Mouse (Mus musculus) hindbrain, embryonic 12.5 days (tissue): ENCODE data around the gene Sprr2a2. TPM values are rescaled to one million over a fixed set of nuclear protein-coding genes. Genes with fewer than 3 reads are reported as not detected.
"Not testable (repeated sequence)": the region's sequence is repeated elsewhere in the genome, so short reads cannot be mapped to it uniquely, and the experiment has no call there.

Source experiments
- ATAC-seq: fragments of 200-750 bp; cut with Nextera tagmentation; 2 replicates; pipeline ENCODE4 v1.8.0; 2017; ENCODE audit warnings: moderate TSS enrichment; ENCODE audit not compliant: low FRiP score
- H3K27ac ChIP-seq: fragments of 300-500 bp; sonication (generic); 2 replicates; pipeline ENCODE4 v1.5.1; 2016; ENCODE audit warnings: mild to moderate bottlenecking
- H3K27me3 ChIP-seq: fragments of 300-500 bp; sonication (generic); 2 replicates; pipeline ENCODE4 v1.6.1; 2016; ENCODE audit warnings: mild to moderate bottlenecking
- H3K36me3 ChIP-seq: fragments of 300-500 bp; sonication (generic); 2 replicates; pipeline ENCODE4 v1.6.1; 2016; ENCODE audit warnings: mild to moderate bottlenecking
- H3K4me1 ChIP-seq: fragments of 300-500 bp; sonication (generic); 2 replicates; pipeline ENCODE4 v1.6.1; 2016
- H3K4me2 ChIP-seq: fragments of 300-500 bp; sonication (generic); replicated peaks from 2 replicates; pipeline ENCODE4 v1.6.1; 2016; ENCODE audit warnings: mild to moderate bottlenecking
- H3K4me3 ChIP-seq: fragments of 300-500 bp; sonication (generic); 2 replicates; pipeline ENCODE4 v1.5.1; 2016; ENCODE audit warnings: mild to moderate bottlenecking
- H3K9ac ChIP-seq: fragments of 300-500 bp; sonication (generic); 2 replicates; pipeline ENCODE4 v1.6.1; 2016; ENCODE audit warnings: mild to moderate bottlenecking, moderate library complexity
- H3K9me3 ChIP-seq: fragments of 300-500 bp; sonication (generic); replicated peaks from 2 replicates; pipeline ENCODE4 v1.6.1; 2016; ENCODE audit warnings: mild to moderate bottlenecking
- WGBS: fragments of 180-500 bp; shearing (Covaris S2); methylation state at CpG from one replicate; pipeline ENCODE4 v1.1.7; 2016; 5-methylcytosine and 5-hydroxymethylcytosine counted together
- polyA plus RNA-seq: library from polyadenylated mRNA; unstranded; fragments of >200 nt; fragmentation: Nextera tagmentation; extraction: Ambion mirVana; gene quantifications from 2 replicates; pipeline ENCODE4 v1.2.1, GENCODE M21; 2016

Gene Sprr2a2
- polyA plus RNA-seq, 1 experiment from 2014 or later: 0.80 TPM

GRCm38 (mm10) chr3:92285101-92285500 lies 69.4 kb downstream of the Sprr2a2 start, which contains the start of gene Sprr2a3:
Gene Sprr2a3 (plus strand): TSS chr3:92285417.
- not testable (repeated sequence) for H3K4me2 ChIP-seq, ATAC-seq, H3K4me1 ChIP-seq, H3K9me3 ChIP-seq, H3K27me3 ChIP-seq, H3K36me3 ChIP-seq, H3K27ac ChIP-seq, H3K9ac ChIP-seq, H3K4me3 ChIP-seq
- 97% methylated on average over 1 of the region's 1 CpGs for WGBS

GRCm38 (mm10) chr3:92288489-92288888 lies 72.8 kb downstream of the Sprr2a2 start:
- H3K4me3 ChIP-seq, H3K36me3 ChIP-seq, H3K9me3 ChIP-seq, H3K9ac ChIP-seq, ATAC-seq, H3K27ac ChIP-seq, H3K4me2 ChIP-seq, H3K4me1 ChIP-seq, H3K27me3 ChIP-seq: not testable (repeated sequence)
- 63% methylated on average over 3 of the region's 6 CpGs for WGBS

Other genes with a start within 250 kb of the Sprr2a2 start
- gene Pglyrp3, start 201.3 kb upstream of the Sprr2a2 start, polyA plus RNA-seq: not detected in 2 replicates
- gene Lor, start 132.8 kb upstream of the Sprr2a2 start, polyA plus RNA-seq: 7.0 and 8.0 TPM in 2 replicates
- gene Prr9, start 92.0 kb upstream of the Sprr2a2 start, polyA plus RNA-seq: not detected in 2 replicates
- not detected in 2 replicates for gene Lelp1, start 73.2 kb upstream of the Sprr2a2 start, polyA plus RNA-seq
- not detected in 2 replicates for gene Sprr2a1, start 121 bp upstream of the Sprr2a2 start, polyA plus RNA-seq
- gene Sprr2a3, start 69.5 kb downstream of the Sprr2a2 start, polyA plus RNA-seq: not detected in 2 replicates
- gene Sprr2b, start 100.7 kb downstream of the Sprr2a2 start, polyA plus RNA-seq: 2.5 TPM in 2 replicates
- not detected in 2 replicates for gene Sprr2d, start 123.2 kb downstream of the Sprr2a2 start, polyA plus RNA-seq
- not detected in 2 replicates for gene Sprr2e, start 136.2 kb downstream of the Sprr2a2 start, polyA plus RNA-seq
- gene Sprr2f, start 149.3 kb downstream of the Sprr2a2 start, polyA plus RNA-seq: not detected in 2 replicates
- not detected in 2 replicates for gene Sprr2h, start 169.8 kb downstream of the Sprr2a2 start, polyA plus RNA-seq
- not detected in 2 replicates for gene Sprr2i, start 192.1 kb downstream of the Sprr2a2 start, polyA plus RNA-seq
- gene Sprr2j-ps, start 202.2 kb downstream of the Sprr2a2 start, polyA plus RNA-seq: not detected in 2 replicates
- gene Gm9774, start 213.5 kb downstream of the Sprr2a2 start, polyA plus RNA-seq: 8.3 and 10.0 TPM in 2 replicates
- gene Sprr2k, start 216.7 kb downstream of the Sprr2a2 start, polyA plus RNA-seq: not detected in 2 replicates
- not detected in 2 replicates for gene Sprr1b, start 222.9 kb downstream of the Sprr2a2 start, polyA plus RNA-seq
- not detected in 2 replicates for gene Sprr3, start 242.8 kb downstream of the Sprr2a2 start, polyA plus RNA-seq